Mouse (Mus musculus): Measurements from ENCODE around the gene Odf3b. TPM values are rescaled to one million over a fixed set of nuclear protein-coding genes. Genes with fewer than 3 reads are reported as not detected.

Gene Odf3b
- total and polyA plus RNA-seq, 3 experiments = not detected

- Histone ChIP-seq H3K79me2 (replicated peaks; ENCODE audit: control insufficient read depth, extremely low read depth, insufficient read depth, poor library complexity, severe bottlenecking) (peaks cover 44% of the 10 kb centered on the region), H3K4me2 (ENCODE audit: insufficient read depth, low read depth, poor library complexity, severe bottlenecking) (no peak overlapping the region), H3K4me1 (ENCODE audit: control insufficient read depth in 1 of 2, insufficient read depth in 2 of 2) (peaks cover 5 to 18% of the 10 kb centered on the region in 2 experiments), H3K27me3 (replicated peaks) (no peaks in the 10 kb centered on the region), H3K27ac (ENCODE audit: insufficient read depth, low read depth) (no peak overlapping the region), H3K9me3 (replicated peaks; ENCODE audit: low read length) (no peaks in the 10 kb centered on the region), H3K4me3 (replicated peaks in 1 of 3; ENCODE audit: low read depth in 2 of 3, low read length in 2 of 3, poor library complexity in 1 of 3) (no peak overlapping the region), H3K9ac (ENCODE audit: insufficient read depth, low read depth) (no peak overlapping the region), H3K36me3 (replicated peaks in 1 of 2; ENCODE audit: control insufficient read depth in 1 of 2, insufficient read depth in 1 of 2, low read length in 1 of 2) (peaks cover 87 to 97% of the 10 kb centered on the region in 2 experiments)
- in situ Hi-C loops (cut with MboI; ENCODE audit: low pct_ligation_motif_present, low pct_unique_long_range_greater_than_20kb, low sequenced_read_pairs) = loop anchor here (25.0 kb wide), 1 partner anchor 251 kb away; the partner anchor contains the start of gene Tubgcp6
- TF ChIP-seq MYC (IDR thresholded peaks at IDR 0.05; ENCODE audit: low read depth, low read length) = no peak
- TF ChIP-seq GABPA (IDR thresholded peaks at IDR 0.05; ENCODE audit: insufficient replicate concordance, low read depth, low read length) = no peak
- dilution Hi-C loops (cut with MboI; ENCODE audit: extremely low pct_ligation_motif_present, extremely low pct_unique_long_range_greater_than_20kb, low sequenced_read_pairs) = no loop called here
- no peak for DNase-seq (ENCODE audit: extremely low read depth)
Measured at GRCm38 (mm10) chr15:89363051-89363450, 16.0 kb downstream of the Odf3b start.

- no peaks in the 10 kb centered on the region for H3K9me3 ChIP-seq (replicated peaks; ENCODE audit: low read length)
- no peak overlapping the region for H3K4me3 ChIP-seq (replicated peaks in 1 of 3; ENCODE audit: low read depth in 2 of 3, low read length in 2 of 3, poor library complexity in 1 of 3)
- H3K36me3 ChIP-seq (replicated peaks in 1 of 2; ENCODE audit: control insufficient read depth in 1 of 2, insufficient read depth in 1 of 2, low read length in 1 of 2) = peaks cover 46 to 62% of the 10 kb centered on the region in 2 experiments
- dilution Hi-C loops (cut with MboI; ENCODE audit: extremely low pct_ligation_motif_present, extremely low pct_unique_long_range_greater_than_20kb, low sequenced_read_pairs) = no loop called here
- H3K27me3 ChIP-seq (replicated peaks) = no peaks in the 10 kb centered on the region
- peaks cover 13 to 38% of the 10 kb centered on the region in 2 experiments for H3K4me1 ChIP-seq (ENCODE audit: control insufficient read depth in 1 of 2, insufficient read depth in 2 of 2)
- TF ChIP-seq RAD21 (IDR thresholded peaks at IDR 0.05; ENCODE audit: low read depth, low read length) = no peak
- TF ChIP-seq MAX (IDR thresholded peaks at IDR 0.05; ENCODE audit: low read length) = no peak
- TF ChIP-seq ZMIZ1 (IDR thresholded peaks at IDR 0.05; ENCODE audit: low read depth, low read length) = no peak
- peaks cover 75% of the 10 kb centered on the region for H3K79me2 ChIP-seq (replicated peaks; ENCODE audit: control insufficient read depth, extremely low read depth, insufficient read depth, poor library complexity, severe bottlenecking)
- no peak for DNase-seq (ENCODE audit: extremely low read depth)
- in situ Hi-C loops (cut with MboI; ENCODE audit: low pct_ligation_motif_present, low pct_unique_long_range_greater_than_20kb, low sequenced_read_pairs) = loop anchor here (25.0 kb wide), 1 partner anchor 246 kb away; the partner anchor contains the start of gene Tubgcp6
- no peak overlapping the region for H3K9ac ChIP-seq (ENCODE audit: insufficient read depth, low read depth)
- no peak overlapping the region for H3K27ac ChIP-seq (ENCODE audit: insufficient read depth, low read depth)
- H3K4me2 ChIP-seq (ENCODE audit: insufficient read depth, low read depth, poor library complexity, severe bottlenecking) = 0 out of 2 replicates have a peak overlapping the region, but pooled peaks have one; percentile 18
Measured at GRCm38 (mm10) chr15:89358784-89359183, 20.3 kb downstream of the Odf3b start.

GRCm38 (mm10) chr15:89356372-89356771 lies 22.7 kb downstream of the Odf3b start:
- Histone ChIP-seq H3K9me3 (replicated peaks; ENCODE audit: low read length) (no peaks in the 10 kb centered on the region), H3K4me1 (ENCODE audit: control insufficient read depth in 1 of 2, insufficient read depth in 2 of 2) (peaks cover 15 to 41% of the 10 kb centered on the region in 2 experiments), H3K9ac (ENCODE audit: insufficient read depth, low read depth) (peak overlapping the region; percentile 85), H3K4me2 (ENCODE audit: insufficient read depth, low read depth, poor library complexity, severe bottlenecking) (peak overlapping the region; percentile 89), H3K27me3 (replicated peaks) (no peaks in the 10 kb centered on the region), H3K79me2 (replicated peaks; ENCODE audit: control insufficient read depth, extremely low read depth, insufficient read depth, poor library complexity, severe bottlenecking) (peaks cover 64% of the 10 kb centered on the region), H3K4me3 (replicated peaks in 1 of 3; ENCODE audit: low read depth in 2 of 3, low read length in 2 of 3, poor library complexity in 1 of 3) (peak overlapping the region; percentile 77 to 92 (median 85)), H3K27ac (ENCODE audit: insufficient read depth, low read depth) (no peak overlapping the region), H3K36me3 (replicated peaks in 1 of 2; ENCODE audit: control insufficient read depth in 1 of 2, insufficient read depth in 1 of 2, low read length in 1 of 2) (peaks cover 46 to 62% of the 10 kb centered on the region in 2 experiments)
- DNase-seq (ENCODE audit: extremely low read depth) = peak; percentile 95
- dilution Hi-C loops (cut with MboI; ENCODE audit: extremely low pct_ligation_motif_present, extremely low pct_unique_long_range_greater_than_20kb, low sequenced_read_pairs) (no loop called here), in situ Hi-C loops (cut with MboI; ENCODE audit: low pct_ligation_motif_present, low pct_unique_long_range_greater_than_20kb, low sequenced_read_pairs) (loop anchor here (25.0 kb wide), 1 partner anchor 244 kb away; the partner anchor contains the start of gene Tubgcp6)
- TF ChIP-seq MXI1 (IDR thresholded peaks at IDR 0.05; ENCODE audit: low read depth, low read length) (peak; percentile 42; the same call in 1 of the 2 replicates), ZNF384 (IDR thresholded peaks at IDR 0.05; ENCODE audit: low read depth, low read length) (peak; percentile 91), POLR2A (IDR thresholded peaks at IDR 0.05; ENCODE audit: low read depth, low read length) (peak; percentile 42; the same call in 1 of the 2 replicates), NELFE (IDR thresholded peaks at IDR 0.05; ENCODE audit: low read depth, low read length) (0 out of 2 replicates have a peak, but pooled peaks have one; percentile 12), PAX5 (IDR thresholded peaks at IDR 0.05; ENCODE audit: low read length) (no peak), TBP (conservative IDR thresholded peaks at IDR 0.05; ENCODE audit: low read depth, low read length) (peak; percentile 63; the same call in 1 of the 2 replicates), BHLHE40 (IDR thresholded peaks at IDR 0.05; ENCODE audit: low read depth, low read length) (peak; percentile 52; the same call in 1 of the 2 replicates), SIN3A (IDR thresholded peaks at IDR 0.05; ENCODE audit: low read length) (peak; percentile 65), MAX (IDR thresholded peaks at IDR 0.05; ENCODE audit: low read length) (0 out of 2 replicates have a peak, but pooled peaks have one; percentile 15), E2F4 (IDR thresholded peaks at IDR 0.05; ENCODE audit: insufficient replicate concordance, low read depth, low read length) (no peak), RCOR1 (conservative IDR thresholded peaks at IDR 0.05; ENCODE audit: low read depth, low read length) (0 out of 2 replicates have a peak, but pooled peaks have one; percentile 6)

Measured in CH12.LX (cell line).